Mouse (Mus musculus) C2C12 (cell line): Measurements from ENCODE around the gene Slc44a1. TPM values are rescaled to one million over a fixed set of nuclear protein-coding genes. Genes with fewer than 3 reads are reported as not detected.

Source experiments
- H3K27me3 ChIP-seq: one replicate; pipeline ENCODE4 v1.6.1; 2011; ENCODE audit not compliant: control insufficient read depth, insufficient read depth, insufficient read length
- H3K36me3 ChIP-seq: one replicate; pipeline ENCODE4 v1.6.1; 2011; ENCODE audit not compliant: control insufficient read depth, insufficient read depth
- H3K4me3 ChIP-seq: one replicate; pipeline ENCODE4 v1.5.1; 2011; ENCODE audit warnings: mild to moderate bottlenecking, control low read depth; ENCODE audit not compliant: poor library complexity, insufficient read depth, severe bottlenecking
- H3K79me2 ChIP-seq: one replicate; pipeline ENCODE4 v1.6.1; 2011; ENCODE audit not compliant: control insufficient read depth, insufficient read depth
- H3K79me3 ChIP-seq: one replicate; pipeline ENCODE4 v1.6.1; 2011; ENCODE audit warnings: low read depth, control low read depth
- H3ac ChIP-seq: one replicate; pipeline ENCODE3; 2011; ENCODE audit warnings: low read depth; ENCODE audit not compliant: control insufficient read depth, insufficient read length
- CEBPB ChIP-seq: IDR thresholded peaks from one replicate; pipeline ENCODE4 v1.6.1; 2011; ENCODE audit warnings: low read depth, mild to moderate bottlenecking, control low read depth, moderate library complexity
- CTCF ChIP-seq: IDR thresholded peaks from one replicate; pipeline ENCODE4 v1.5.1; 2011; ENCODE audit not compliant: control insufficient read depth, insufficient read depth, insufficient read length
- FOSL1 ChIP-seq: IDR thresholded peaks from one replicate; pipeline ENCODE4 v1.8.0; 2011; ENCODE audit warnings: mild to moderate bottlenecking, low read length; ENCODE audit not compliant: poor library complexity, insufficient read depth, severe bottlenecking
- MAX ChIP-seq: IDR thresholded peaks from one replicate; pipeline ENCODE4 v1.6.1; 2011; ENCODE audit warnings: mild to moderate bottlenecking, control low read depth
- MYOD1 ChIP-seq: IDR thresholded peaks from one replicate; pipeline ENCODE4 v1.6.1; 2011; ENCODE audit warnings: low read depth; ENCODE audit not compliant: control insufficient read depth, insufficient read length
- MYOG ChIP-seq: IDR thresholded peaks from one replicate; pipeline ENCODE4 v1.6.1; 2011; ENCODE audit not compliant: control insufficient read depth, insufficient read length; ENCODE audit errors: extremely low read depth
- USF1 ChIP-seq: IDR thresholded peaks from one replicate; pipeline ENCODE4 v1.6.1; 2011; ENCODE audit warnings: low read depth, mild to moderate bottlenecking, control low read depth, moderate library complexity
- polyA plus RNA-seq: library from polyadenylated mRNA; unstranded; fragments of >200 nt; fragmentation: generic; extraction: Trizol; gene quantifications from one replicate; pipeline ENCODE4 v1.2.1, GENCODE M21; 2012; ENCODE audit warnings: missing spikeins

Gene Slc44a1
- polyA plus RNA-seq, 1 experiment = 27.1 TPM

DNA sequence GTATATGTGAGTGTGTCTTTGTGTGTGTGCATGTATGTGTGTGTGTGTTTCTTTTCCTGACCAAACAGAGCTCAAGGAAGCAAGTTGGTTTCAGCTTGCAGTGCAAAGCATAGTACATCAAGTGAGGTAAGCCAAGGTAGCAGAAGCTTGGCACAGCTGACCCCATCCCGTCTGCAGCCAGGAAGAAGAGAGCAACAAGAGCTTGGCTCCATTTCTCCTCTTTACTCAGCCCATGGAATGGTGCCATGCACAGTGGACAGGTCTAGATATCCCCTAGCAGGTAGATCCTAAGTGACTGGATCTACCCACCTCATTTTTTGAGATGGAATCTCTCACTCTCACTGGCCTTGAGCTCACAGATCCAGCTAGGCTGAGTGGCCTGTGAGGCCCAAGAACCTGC, 40.8 kb upstream of the Slc44a1 start:
- no peak for TF ChIP-seq MAX
- TF ChIP-seq USF1 = no peak
- TF ChIP-seq CTCF = no peak
- no peak for TF ChIP-seq MYOG
- TF ChIP-seq MYOD1 = no peak
- TF ChIP-seq FOSL1 = no peak
- no peak for TF ChIP-seq CEBPB
- Histone ChIP-seq H3K36me3 (no peaks in the 10 kb centered on the region), H3K79me2 (no peaks in the 10 kb centered on the region), H3ac (no peak overlapping the region), H3K4me3 (no peak overlapping the region), H3K79me3 (no peaks in the 10 kb centered on the region), H3K27me3 (no peaks in the 10 kb centered on the region)

DNA sequence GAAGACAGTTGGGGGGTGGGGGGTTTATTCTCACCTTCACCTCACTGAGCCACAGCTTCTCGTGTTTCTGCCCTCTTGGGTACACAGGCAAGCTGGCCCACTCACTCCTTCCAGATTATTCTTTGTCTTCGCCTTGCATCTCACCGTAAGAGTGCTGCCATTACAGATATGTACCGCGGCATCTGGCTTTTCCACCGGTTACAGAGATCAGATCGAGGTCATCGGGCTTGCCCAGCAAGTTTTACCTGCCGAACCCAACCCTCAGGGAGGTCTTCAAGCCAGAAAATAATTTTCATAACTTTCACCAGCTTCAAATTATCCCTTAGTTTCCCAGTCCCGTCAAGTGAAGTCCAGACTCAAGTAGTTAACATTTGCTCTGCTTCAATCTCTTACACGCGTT, 36.8 kb upstream of the Slc44a1 start:
- Histone ChIP-seq H3K4me3 (no peak overlapping the region), H3K27me3 (no peaks in the 10 kb centered on the region), H3K36me3 (no peaks in the 10 kb centered on the region), H3K79me2 (no peaks in the 10 kb centered on the region), H3ac (no peak overlapping the region), H3K79me3 (no peaks in the 10 kb centered on the region)
- no peak for TF ChIP-seq CTCF
- TF ChIP-seq MAX = no peak
- no peak for TF ChIP-seq MYOG
- no peak for TF ChIP-seq CEBPB
- TF ChIP-seq FOSL1 = no peak
- TF ChIP-seq MYOD1 = no peak
- TF ChIP-seq USF1 = no peak

DNA sequence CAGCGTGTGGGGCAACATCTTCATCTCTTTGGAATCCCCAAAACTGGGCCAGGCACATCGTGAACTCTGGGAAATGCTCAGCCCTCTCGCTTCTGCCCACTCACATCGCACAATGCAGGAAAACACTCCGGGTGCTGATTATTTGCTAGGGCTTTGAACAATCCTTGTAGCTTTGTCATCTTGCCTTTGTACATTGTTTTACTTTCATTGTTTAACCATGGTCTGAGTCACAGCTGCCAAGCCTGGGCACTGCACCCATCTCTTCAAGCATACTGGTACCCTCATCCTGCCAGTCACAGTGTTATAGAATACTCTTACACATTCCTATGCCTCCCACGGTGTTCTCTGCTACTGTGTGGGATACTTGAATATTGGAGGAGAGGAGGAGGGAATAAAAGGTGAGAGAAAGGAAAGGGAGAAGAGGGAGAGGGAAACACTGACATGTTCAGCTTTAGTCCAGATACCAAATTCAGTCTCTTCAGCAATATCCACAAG, 35.7 kb upstream of the Slc44a1 start:
- Histone ChIP-seq H3K79me3 (no peaks in the 10 kb centered on the region), H3K4me3 (no peak overlapping the region), H3K79me2 (no peaks in the 10 kb centered on the region), H3ac (no peak overlapping the region), H3K36me3 (no peaks in the 10 kb centered on the region), H3K27me3 (no peaks in the 10 kb centered on the region)
- no peak for TF ChIP-seq USF1
- TF ChIP-seq MAX = no peak
- no peak for TF ChIP-seq FOSL1
- TF ChIP-seq MYOD1 = no peak
- TF ChIP-seq CEBPB = no peak
- TF ChIP-seq CTCF = no peak
- TF ChIP-seq MYOG = no peak

DNA sequence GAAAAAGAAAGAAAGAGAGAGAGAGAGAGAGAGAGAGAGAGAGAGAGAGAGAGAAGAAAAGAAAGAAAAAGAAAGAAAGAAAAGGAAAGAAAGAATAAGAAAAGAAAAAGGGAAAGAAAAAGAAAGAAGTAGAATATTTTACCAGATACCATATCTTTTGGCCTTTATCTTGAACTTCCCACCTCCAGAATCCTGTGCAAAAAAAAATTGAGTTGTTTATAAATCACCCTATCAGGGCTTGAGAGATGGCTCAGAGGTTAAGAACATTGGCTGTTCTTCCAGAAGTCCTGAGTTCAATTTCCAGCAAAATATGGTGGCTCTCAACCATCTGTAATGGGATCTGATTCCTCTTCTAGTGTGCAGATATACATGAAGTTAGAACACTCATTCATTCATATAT, 33.3 kb upstream of the Slc44a1 start:
- H3K79me3 ChIP-seq = no peaks in the 10 kb centered on the region
- no peak overlapping the region for H3ac ChIP-seq
- H3K36me3 ChIP-seq = no peaks in the 10 kb centered on the region
- no peaks in the 10 kb centered on the region for H3K79me2 ChIP-seq
- TF ChIP-seq FOSL1 (no peak), CTCF (no peak), USF1 (no peak), MYOD1 (no peak), MYOG (no peak), MAX (no peak), CEBPB (no peak)
- no peaks in the 10 kb centered on the region for H3K27me3 ChIP-seq
- no peak overlapping the region for H3K4me3 ChIP-seq

- Histone ChIP-seq H3K4me3 (no peak overlapping the region), H3ac (no peak overlapping the region), H3K27me3 (no peaks in the 10 kb centered on the region), H3K79me3 (no peaks in the 10 kb centered on the region), H3K79me2 (no peaks in the 10 kb centered on the region), H3K36me3 (no peaks in the 10 kb centered on the region)
- TF ChIP-seq CEBPB = no peak
- TF ChIP-seq MAX = no peak
- TF ChIP-seq USF1 = no peak
- no peak for TF ChIP-seq MYOG
- TF ChIP-seq CTCF = no peak
- no peak for TF ChIP-seq MYOD1
Measured at GRCm38 (mm10) chr4:53408821-53409220, 31.4 kb upstream of the Slc44a1 start.

GRCm38 (mm10) chr4:53409526-53410085, 30.6 kb upstream of the Slc44a1 start:
- TF ChIP-seq FOSL1 (peak; percentile 83), USF1 (no peak)
- no peaks in the 10 kb centered on the region for H3K79me3 ChIP-seq
- H3K27me3 ChIP-seq = no peaks in the 10 kb centered on the region
- H3ac ChIP-seq = peak overlapping the region; percentile 1
- peak overlapping the region; percentile 15 for H3K4me3 ChIP-seq
- H3K79me2 ChIP-seq = no peaks in the 10 kb centered on the region
- H3K36me3 ChIP-seq = no peaks in the 10 kb centered on the region
